Mouse (Mus musculus) stomach, postnatal 0 days (tissue): ENCODE results near the gene Gpr183. TPM values are rescaled to one million over a fixed set of nuclear protein-coding genes. Genes with fewer than 3 reads are reported as not detected.
A peak's percentile ranks its signal among the peaks of the same experiment; 100 is the strongest.

Experiments
- ATAC-seq: fragments of 200-750 bp; cut with Nextera tagmentation; 2 replicates; pipeline ENCODE4 v1.8.0; 2017; ENCODE audit not compliant: low FRiP score, low TSS enrichment
- DNase-seq: peaks from one replicate; pipeline ENCODE4 v3.0.0-alpha.2; 2016; ENCODE audit warnings: low spot score
- H3K27ac ChIP-seq: fragments of 300-500 bp; sonication (generic); replicated peaks from 2 replicates; pipeline ENCODE4 v1.5.1; 2014; ENCODE audit warnings: mild to moderate bottlenecking, control low read depth
- H3K27me3 ChIP-seq: fragments of 300-500 bp; sonication (generic); 2 replicates; pipeline ENCODE4 v1.6.1; 2014; ENCODE audit warnings: low read length; ENCODE audit not compliant: control insufficient read depth, insufficient read depth
- H3K36me3 ChIP-seq: fragments of 300-500 bp; sonication (generic); 2 replicates; pipeline ENCODE4 v1.6.1; 2014; ENCODE audit warnings: low read length, mixed read lengths; ENCODE audit not compliant: control insufficient read depth, insufficient read depth
- H3K4me1 ChIP-seq: fragments of 300-500 bp; sonication (generic); replicated peaks from 2 replicates; pipeline ENCODE4 v1.6.1; 2014; ENCODE audit warnings: antibody characterized with exemption; ENCODE audit not compliant: control insufficient read depth, insufficient read depth
- H3K4me2 ChIP-seq: fragments of 300-500 bp; sonication (generic); replicated peaks from 2 replicates; pipeline ENCODE4 v1.6.1; 2014; ENCODE audit warnings: low read depth, mild to moderate bottlenecking, control low read depth, moderate library complexity
- H3K4me3 ChIP-seq: fragments of 300-500 bp; sonication (generic); 2 replicates; pipeline ENCODE4 v1.5.1; 2014; ENCODE audit warnings: low read depth, low read length, control low read depth
- H3K9ac ChIP-seq: fragments of 300-500 bp; sonication (generic); 2 replicates; pipeline ENCODE4 v1.6.1; 2014; ENCODE audit warnings: mild to moderate bottlenecking, low read length, control low read depth, mixed read lengths
- H3K9me3 ChIP-seq: fragments of 300-500 bp; sonication (generic); 2 replicates; pipeline ENCODE4 v1.6.1; 2016; ENCODE audit warnings: low read length; ENCODE audit not compliant: control insufficient read depth
- CTCF ChIP-seq: IDR thresholded peaks from 2 replicates; pipeline ENCODE4 v1.5.1; 2016; ENCODE audit warnings: antibody characterized with exemption, low read depth, mild to moderate bottlenecking, moderate library complexity
- EP300 ChIP-seq: optimal IDR thresholded peaks from 2 replicates; pipeline ENCODE3; 2016; ENCODE audit warnings: antibody characterized with exemption
- WGBS: fragments of 180-500 bp; shearing (Covaris S2); extraction: QIAGEN DNeasy Blood & Tissue Kit; methylation state at CpG from one replicate; pipeline ENCODE4 v1.1.7; 2014; 5-methylcytosine and 5-hydroxymethylcytosine counted together
- polyA plus RNA-seq: library from polyadenylated mRNA; unstranded; fragments of >200 nt; fragmentation: Nextera tagmentation; extraction: Ambion mirVana; gene quantifications from 2 replicates; pipeline ENCODE4 v1.2.1, GENCODE M21; 2015

Gpr183 gene
- polyA plus RNA-seq, 1 experiment from 2014 or later, result 1.8 TPM

- no peak overlapping the region for H3K27ac ChIP-seq
- no peaks in the 10 kb centered on the region for H3K27me3 ChIP-seq
- 90% methylated on average over 4 of the region's 4 CpGs for WGBS
- DNase-seq (no peak), ATAC-seq (no peak)
- H3K9me3 ChIP-seq, result no peaks in the 10 kb centered on the region
- no peak for TF ChIP-seq EP300
- TF ChIP-seq CTCF, result no peak
- no peak overlapping the region for H3K4me3 ChIP-seq
- H3K9ac ChIP-seq, result no peak overlapping the region
- H3K4me1 ChIP-seq, result no peaks in the 10 kb centered on the region
- H3K36me3 ChIP-seq, result no peaks in the 10 kb centered on the region; the same call in 1 of the 2 replicates
- H3K4me2 ChIP-seq, result no peak overlapping the region
Observed at GRCm38 (mm10) chr14:121936356-121936755, 28.6 kb downstream of the Gpr183 start.

GRCm38 (mm10) chr14:121934597-121934946 lies 30.4 kb downstream of the Gpr183 start:
- TF ChIP-seq EP300 (no peak), CTCF (no peak)
- H3K9ac ChIP-seq, result no peak overlapping the region
- no peaks in the 10 kb centered on the region for H3K9me3 ChIP-seq
- H3K27ac ChIP-seq, result no peak overlapping the region
- DNase-seq, result no peak
- H3K36me3 ChIP-seq, result no peaks in the 10 kb centered on the region; the same call in 1 of the 2 replicates
- H3K4me2 ChIP-seq, result no peak overlapping the region
- WGBS, result 81% methylated on average over 5 of the region's 5 CpGs
- no peaks in the 10 kb centered on the region for H3K27me3 ChIP-seq
- H3K4me3 ChIP-seq, result no peak overlapping the region
- no peak for ATAC-seq
- H3K4me1 ChIP-seq, result no peaks in the 10 kb centered on the region

- Histone ChIP-seq H3K4me2 (no peak overlapping the region), H3K36me3 (no peaks in the 10 kb centered on the region; the same call in 1 of the 2 replicates), H3K4me3 (no peak overlapping the region), H3K4me1 (no peaks in the 10 kb centered on the region), H3K9me3 (no peaks in the 10 kb centered on the region), H3K27ac (no peak overlapping the region), H3K27me3 (no peaks in the 10 kb centered on the region), H3K9ac (no peak overlapping the region)
- 82% methylated on average over 7 of the region's 7 CpGs for WGBS
- ATAC-seq, result no peak
- TF ChIP-seq CTCF (no peak), EP300 (no peak)
- peak; percentile 9 for DNase-seq
Observed at GRCm38 (mm10) chr14:121933906-121934596, 30.9 kb downstream of the Gpr183 start.

- no peak overlapping the region for H3K4me2 ChIP-seq
- no peak overlapping the region for H3K27ac ChIP-seq
- no peak for ATAC-seq
- no peaks in the 10 kb centered on the region; the same call in 1 of the 2 replicates for H3K36me3 ChIP-seq
- H3K27me3 ChIP-seq, result no peaks in the 10 kb centered on the region
- H3K9ac ChIP-seq, result no peak overlapping the region
- no peaks in the 10 kb centered on the region for H3K9me3 ChIP-seq
- H3K4me3 ChIP-seq, result no peak overlapping the region
- H3K4me1 ChIP-seq, result no peaks in the 10 kb centered on the region
- TF ChIP-seq CTCF, result no peak
- TF ChIP-seq EP300, result no peak
- 68% methylated on average over 4 of the region's 4 CpGs for WGBS
- peak; percentile 11 for DNase-seq
Observed at GRCm38 (mm10) chr14:121932180-121932579, 32.8 kb downstream of the Gpr183 start.

- Histone ChIP-seq H3K4me1 (no peaks in the 10 kb centered on the region), H3K9me3 (no peaks in the 10 kb centered on the region), H3K36me3 (no peaks in the 10 kb centered on the region; the same call in 1 of the 2 replicates), H3K9ac (no peak overlapping the region), H3K27me3 (no peaks in the 10 kb centered on the region), H3K4me3 (no peak overlapping the region), H3K4me2 (no peak overlapping the region), H3K27ac (no peak overlapping the region)
- 84% methylated on average over 3 of the region's 3 CpGs for WGBS
- peak; percentile 3 for DNase-seq
- TF ChIP-seq EP300 (no peak), CTCF (no peak)
- no peak for ATAC-seq
Observed at GRCm38 (mm10) chr14:121931594-121931993, 33.4 kb downstream of the Gpr183 start.

GRCm38 (mm10) chr14:121930731-121931383 lies 34.1 kb downstream of the Gpr183 start:
- no peaks in the 10 kb centered on the region for H3K9me3 ChIP-seq
- WGBS, result 54% methylated on average over 7 of the region's 7 CpGs
- no peak overlapping the region for H3K27ac ChIP-seq
- peak; percentile 12 for DNase-seq
- H3K36me3 ChIP-seq, result no peaks in the 10 kb centered on the region; the same call in 1 of the 2 replicates
- ATAC-seq, result no peak
- H3K4me1 ChIP-seq, result no peaks in the 10 kb centered on the region
- H3K9ac ChIP-seq, result no peak overlapping the region
- no peaks in the 10 kb centered on the region for H3K27me3 ChIP-seq
- H3K4me2 ChIP-seq, result no peak overlapping the region
- H3K4me3 ChIP-seq, result no peak overlapping the region
- TF ChIP-seq CTCF, result no peak
